Mouse (Mus musculus): ENCODE results near the gene Ptpn4. TPM values are rescaled to one million over a fixed set of nuclear protein-coding genes. Genes with fewer than 3 reads are reported as not detected.

The Ptpn4 gene
- polyA plus RNA-seq, 1 experiment from 2014 or later: 2.6 TPM

GRCm38 (mm10) chr1:119674984-119675383 is 162.4 kb downstream of the Ptpn4 start:
- Histone ChIP-seq H3K36me3 (ENCODE audit: control insufficient read depth, insufficient read depth, low read length) (0 out of 2 replicates have a peak, but pooled peaks cover 2% of the 10 kb centered on the region), H3K4me1 (replicated peaks; ENCODE audit: control insufficient read depth, insufficient read depth) (no peaks in the 10 kb centered on the region), H3K9ac (ENCODE audit: low read length) (no peak overlapping the region), H3K4me3 (ENCODE audit: low read depth, low read length) (no peak overlapping the region), H3K27me3 (ENCODE audit: control insufficient read depth, insufficient read depth, low read length) (no peaks in the 10 kb centered on the region), H3K27ac (replicated peaks) (no peak overlapping the region), H3K9me3 (ENCODE audit: control insufficient read depth, low read length) (no peaks in the 10 kb centered on the region), H3K4me2 (replicated peaks; ENCODE audit: low read depth) (no peak overlapping the region)
- ATAC-seq (ENCODE audit: low FRiP score, low TSS enrichment) (0 out of 2 replicates have a peak, but pooled peaks have one; percentile 53), DNase-seq (ENCODE audit: low spot score) (peak; percentile 29)
- 53% methylated on average over 1 of the region's 1 CpGs for WGBS
- TF ChIP-seq EP300 (optimal IDR thresholded peaks at IDR 0.05) (no peak), CTCF (IDR thresholded peaks at IDR 0.05; ENCODE audit: low read depth) (peak; percentile 87)

GRCm38 (mm10) chr1:119666904-119667303 is 170.5 kb downstream of the Ptpn4 start:
- Histone ChIP-seq H3K27ac (replicated peaks) (no peak overlapping the region), H3K36me3 (ENCODE audit: control insufficient read depth, insufficient read depth, low read length) (no peaks in the 10 kb centered on the region), H3K9me3 (ENCODE audit: control insufficient read depth, low read length) (no peaks in the 10 kb centered on the region), H3K4me1 (replicated peaks; ENCODE audit: control insufficient read depth, insufficient read depth) (no peaks in the 10 kb centered on the region), H3K9ac (ENCODE audit: low read length) (no peak overlapping the region), H3K4me2 (replicated peaks; ENCODE audit: low read depth) (no peak overlapping the region), H3K4me3 (ENCODE audit: low read depth, low read length) (no peak overlapping the region), H3K27me3 (ENCODE audit: control insufficient read depth, insufficient read depth, low read length) (no peaks in the 10 kb centered on the region)
- no peak for DNase-seq (ENCODE audit: low spot score)
- ATAC-seq (ENCODE audit: low FRiP score, low TSS enrichment): no peak
- WGBS: 86% methylated on average over 7 of the region's 7 CpGs
- TF ChIP-seq CTCF (IDR thresholded peaks at IDR 0.05; ENCODE audit: low read depth) (no peak), EP300 (optimal IDR thresholded peaks at IDR 0.05) (no peak)

- Histone ChIP-seq H3K4me1 (replicated peaks; ENCODE audit: control insufficient read depth, insufficient read depth) (no peaks in the 10 kb centered on the region), H3K9ac (ENCODE audit: low read length) (no peak overlapping the region), H3K4me2 (replicated peaks; ENCODE audit: low read depth) (no peak overlapping the region), H3K36me3 (ENCODE audit: control insufficient read depth, insufficient read depth, low read length) (no peaks in the 10 kb centered on the region), H3K27ac (replicated peaks) (no peak overlapping the region), H3K9me3 (ENCODE audit: control insufficient read depth, low read length) (no peaks in the 10 kb centered on the region), H3K4me3 (ENCODE audit: low read depth, low read length) (no peak overlapping the region), H3K27me3 (ENCODE audit: control insufficient read depth, insufficient read depth, low read length) (no peaks in the 10 kb centered on the region)
- DNase-seq (ENCODE audit: low spot score) (no peak), ATAC-seq (ENCODE audit: low FRiP score, low TSS enrichment) (no peak)
- TF ChIP-seq CTCF (IDR thresholded peaks at IDR 0.05; ENCODE audit: low read depth) (peak; percentile 54), EP300 (optimal IDR thresholded peaks at IDR 0.05) (no peak)
- WGBS: 94% methylated on average over 2 of the region's 2 CpGs
Observed at GRCm38 (mm10) chr1:119654307-119654706, 183.1 kb downstream of the Ptpn4 start.

DNA sequence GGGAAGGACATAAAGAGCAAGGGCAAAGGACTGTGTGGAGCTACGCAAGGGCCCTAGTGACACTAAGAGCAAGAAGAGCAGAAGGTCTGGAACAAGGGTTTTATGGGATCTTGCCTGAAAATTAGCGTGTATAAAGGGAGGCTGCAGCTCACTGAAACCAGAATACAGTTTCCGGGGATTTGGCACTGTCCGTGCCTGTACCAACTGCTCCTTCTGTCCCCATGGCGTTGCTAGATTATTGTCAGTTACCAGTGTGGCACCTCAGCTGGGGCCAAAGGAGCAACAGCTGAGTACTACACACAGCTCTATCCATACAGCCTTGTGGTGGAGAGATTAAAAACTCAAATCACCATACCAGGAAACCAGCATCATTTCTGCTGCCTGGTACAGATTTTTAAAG is 187.0 kb downstream of the Ptpn4 start:
- H3K4me2 ChIP-seq (replicated peaks; ENCODE audit: low read depth): no peak overlapping the region
- no peaks in the 10 kb centered on the region for H3K4me1 ChIP-seq (replicated peaks; ENCODE audit: control insufficient read depth, insufficient read depth)
- H3K9ac ChIP-seq (ENCODE audit: low read length): no peak overlapping the region
- H3K9me3 ChIP-seq (ENCODE audit: control insufficient read depth, low read length): no peaks in the 10 kb centered on the region
- no peak overlapping the region for H3K27ac ChIP-seq (replicated peaks)
- TF ChIP-seq CTCF (IDR thresholded peaks at IDR 0.05; ENCODE audit: low read depth) (no peak), EP300 (optimal IDR thresholded peaks at IDR 0.05) (no peak)
- DNase-seq (ENCODE audit: low spot score) (no peak), ATAC-seq (ENCODE audit: low FRiP score, low TSS enrichment) (no peak)
- no peaks in the 10 kb centered on the region for H3K36me3 ChIP-seq (ENCODE audit: control insufficient read depth, insufficient read depth, low read length)
- no peaks in the 10 kb centered on the region for H3K27me3 ChIP-seq (ENCODE audit: control insufficient read depth, insufficient read depth, low read length)
- no peak overlapping the region for H3K4me3 ChIP-seq (ENCODE audit: low read depth, low read length)
- WGBS: 87% methylated on average over 5 of the region's 5 CpGs

DNA sequence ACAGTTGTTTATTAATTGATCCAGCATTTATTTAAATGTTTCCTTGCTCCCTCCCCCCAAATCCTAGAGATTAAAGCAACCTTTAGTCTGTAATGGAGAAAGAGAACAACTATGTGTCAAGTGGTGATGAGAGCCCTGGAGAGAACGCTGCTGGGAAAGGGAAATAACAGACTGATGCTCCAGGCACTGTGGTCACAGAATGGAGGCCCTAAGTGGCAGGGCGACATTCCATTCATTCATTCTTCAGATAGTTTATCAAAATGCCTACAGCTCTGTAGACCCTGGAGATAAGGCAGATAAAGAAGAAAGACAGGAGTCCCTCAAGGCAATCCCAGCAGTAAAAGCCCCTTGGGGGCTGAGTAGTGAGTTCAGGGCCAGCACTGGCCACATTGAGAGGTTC is 187.8 kb downstream of the Ptpn4 start:
- DNase-seq (ENCODE audit: low spot score): no peak
- no peak overlapping the region for H3K27ac ChIP-seq (replicated peaks)
- H3K27me3 ChIP-seq (ENCODE audit: control insufficient read depth, insufficient read depth, low read length): no peaks in the 10 kb centered on the region

DNA sequence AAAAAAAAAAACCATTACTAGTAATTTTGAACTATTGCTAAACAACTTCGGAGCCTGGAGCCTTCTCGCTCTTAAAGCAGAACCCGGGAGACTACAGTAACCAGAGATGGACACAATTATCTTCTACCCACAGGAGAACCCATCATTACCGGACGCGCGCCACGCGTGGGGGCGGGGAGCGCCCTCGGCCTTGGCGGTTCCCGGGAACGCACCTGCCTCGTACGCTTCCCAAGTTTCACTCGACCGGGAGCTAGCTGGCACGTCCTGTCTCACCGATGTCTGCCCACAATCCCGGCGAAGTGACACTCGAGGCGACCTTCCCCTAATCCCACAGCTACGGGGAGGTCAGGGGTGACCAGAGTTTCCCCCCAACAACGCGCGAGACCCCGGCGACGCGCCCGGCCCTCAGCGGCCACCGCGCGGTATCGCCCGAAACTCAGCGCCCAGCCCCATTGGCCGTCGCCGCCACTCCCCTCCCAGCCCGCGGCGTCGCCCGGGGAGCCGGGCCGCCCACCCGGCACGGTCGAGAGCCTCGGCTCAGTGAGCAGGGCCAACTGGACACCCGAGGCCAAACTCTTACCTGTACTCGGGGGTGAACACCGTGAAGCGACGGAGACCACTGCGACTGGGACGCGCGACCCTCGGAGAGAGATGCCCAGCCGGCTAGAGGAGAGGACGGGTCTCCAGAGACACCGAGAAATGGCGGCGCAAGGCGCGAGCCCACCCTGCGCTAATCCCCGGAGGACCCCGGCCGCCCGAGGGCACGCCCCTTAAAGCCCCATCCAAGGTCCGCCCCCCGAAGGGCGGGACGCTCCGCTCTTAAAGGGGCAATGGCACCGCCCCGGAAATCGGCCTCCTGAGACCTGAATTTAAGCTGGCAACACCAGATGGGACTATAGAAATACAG is 189.0 kb downstream of the Ptpn4 start, which contains the start of gene Epb41l5:
Gene Epb41l5 (minus strand): TSS at position 796 of the 907 bp plus-strand sequence.
- Histone ChIP-seq H3K27ac (replicated peaks) (peak within 1 kb of the TSS; percentile 91), H3K4me1 (replicated peaks; ENCODE audit: control insufficient read depth, insufficient read depth) (no peaks in the 10 kb centered on the region), H3K36me3 (ENCODE audit: control insufficient read depth, insufficient read depth, low read length) (no peaks in the 10 kb centered on the region), H3K4me3 (ENCODE audit: low read depth, low read length) (peak within 1 kb of the TSS; percentile 84), H3K9me3 (ENCODE audit: control insufficient read depth, low read length) (no peaks in the 10 kb centered on the region), H3K9ac (ENCODE audit: low read length) (peak within 1 kb of the TSS; percentile 74), H3K27me3 (ENCODE audit: control insufficient read depth, insufficient read depth, low read length) (no peaks in the 10 kb centered on the region), H3K4me2 (replicated peaks; ENCODE audit: low read depth) (peak within 1 kb of the TSS; percentile 78)
- ATAC-seq (ENCODE audit: low FRiP score, low TSS enrichment): peak; percentile 95
- under 1% methylated on average over 86 of the region's 86 CpGs for WGBS
- DNase-seq (ENCODE audit: low spot score): peak; percentile 91
- TF ChIP-seq CTCF (IDR thresholded peaks at IDR 0.05; ENCODE audit: low read depth) (no peak), EP300 (optimal IDR thresholded peaks at IDR 0.05) (no peak)

More for the DNA sequence above, 187.8 kb downstream of the Ptpn4 start:
- no peak for ATAC-seq (ENCODE audit: low FRiP score, low TSS enrichment)
- H3K4me2 ChIP-seq (replicated peaks; ENCODE audit: low read depth): no peak overlapping the region
- H3K9ac ChIP-seq (ENCODE audit: low read length): no peak overlapping the region
- H3K4me3 ChIP-seq (ENCODE audit: low read depth, low read length): no peak overlapping the region
- no peaks in the 10 kb centered on the region for H3K9me3 ChIP-seq (ENCODE audit: control insufficient read depth, low read length)
- 37% methylated on average over 2 of the region's 2 CpGs for WGBS
- TF ChIP-seq EP300 (optimal IDR thresholded peaks at IDR 0.05) (no peak), CTCF (IDR thresholded peaks at IDR 0.05; ENCODE audit: low read depth) (no peak)
- no peaks in the 10 kb centered on the region for H3K4me1 ChIP-seq (replicated peaks; ENCODE audit: control insufficient read depth, insufficient read depth)
- no peaks in the 10 kb centered on the region for H3K36me3 ChIP-seq (ENCODE audit: control insufficient read depth, insufficient read depth, low read length)
